Mouse (Mus musculus) urinary bladder, postnatal 14 days (tissue): ENCODE measurements around the gene Gramd1b.

ENCODE experiments used
- DNase-seq: peaks from one replicate; pipeline ENCODE4 v3.0.0; 2021; ENCODE audit warnings: low spot score

Gene Gramd1b

GRCm38 (mm10) chr9:40366795-40367194 lies 164.4 kb downstream of the Gramd1b start:
- no peak for DNase-seq

DNA sequence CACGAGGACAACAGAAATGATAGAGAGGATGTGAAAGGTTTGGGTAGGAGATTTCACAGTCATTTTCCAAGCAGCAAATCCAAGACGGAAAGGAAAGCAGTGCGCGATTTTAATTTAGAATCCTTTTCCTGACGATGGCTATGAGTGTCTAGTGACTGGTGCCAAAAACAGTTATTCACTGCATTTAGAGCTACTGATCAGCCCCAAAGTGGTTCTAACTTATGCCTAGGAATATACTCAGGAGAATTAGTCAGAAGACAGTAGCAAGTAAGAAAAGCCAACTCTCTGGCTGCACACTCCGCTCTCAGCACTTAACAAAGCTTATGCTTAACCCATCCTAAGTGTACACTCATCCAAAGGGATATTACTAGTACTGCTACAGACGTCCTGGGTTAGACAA lies 166.9 kb downstream of the Gramd1b start:
- DNase-seq = no peak

DNA sequence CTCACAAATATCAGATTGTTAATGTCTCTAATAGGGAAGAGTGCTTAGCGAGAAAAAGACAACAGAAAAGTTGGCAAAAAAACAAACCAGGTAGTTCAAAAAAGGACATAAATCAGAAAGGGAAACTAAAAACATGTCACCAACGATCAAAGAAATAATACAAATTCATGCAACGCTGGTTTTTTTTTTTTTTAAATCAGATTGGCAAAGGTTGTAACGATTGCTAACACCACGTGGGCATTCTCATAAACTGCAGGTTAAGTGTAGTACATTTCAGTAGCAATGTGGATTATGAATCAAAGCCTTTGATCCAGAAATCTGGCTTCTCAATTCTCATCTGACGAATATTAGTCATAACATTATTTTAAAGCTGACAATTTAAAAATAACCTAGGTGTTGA lies 169.2 kb downstream of the Gramd1b start:
- DNase-seq = no peak

DNA sequence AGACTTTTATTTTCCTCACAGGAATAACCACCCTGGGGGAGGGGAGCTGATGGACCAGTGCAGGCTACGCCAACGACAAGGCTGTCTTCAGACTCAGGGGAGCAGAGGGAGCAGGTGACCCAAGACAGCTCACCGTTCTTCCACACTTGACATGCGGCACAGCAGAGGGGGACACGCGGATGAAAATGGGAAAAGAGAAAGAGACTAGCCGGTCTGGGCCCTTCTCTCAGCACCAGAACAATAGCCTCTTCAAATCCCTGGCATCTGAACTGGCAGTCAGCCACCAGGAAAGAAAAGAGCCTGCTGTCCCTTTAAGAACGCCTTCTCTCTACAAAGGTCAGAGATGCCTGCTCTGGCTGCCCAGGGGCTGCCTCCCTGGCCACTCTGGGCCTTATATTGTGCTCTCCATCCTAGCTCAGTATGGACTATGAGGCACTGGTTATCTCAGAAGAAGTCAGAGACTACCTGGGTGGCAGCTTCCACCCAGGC lies 172.7 kb downstream of the Gramd1b start:
- DNase-seq = no peak

GRCm38 (mm10) chr9:40356768-40357446 lies 174.3 kb downstream of the Gramd1b start:
- DNase-seq = no peak

- DNase-seq = no peak
These were observed 174.8 kb downstream of the Gramd1b start for GRCm38 (mm10) chr9:40356368-40356767.

DNA sequence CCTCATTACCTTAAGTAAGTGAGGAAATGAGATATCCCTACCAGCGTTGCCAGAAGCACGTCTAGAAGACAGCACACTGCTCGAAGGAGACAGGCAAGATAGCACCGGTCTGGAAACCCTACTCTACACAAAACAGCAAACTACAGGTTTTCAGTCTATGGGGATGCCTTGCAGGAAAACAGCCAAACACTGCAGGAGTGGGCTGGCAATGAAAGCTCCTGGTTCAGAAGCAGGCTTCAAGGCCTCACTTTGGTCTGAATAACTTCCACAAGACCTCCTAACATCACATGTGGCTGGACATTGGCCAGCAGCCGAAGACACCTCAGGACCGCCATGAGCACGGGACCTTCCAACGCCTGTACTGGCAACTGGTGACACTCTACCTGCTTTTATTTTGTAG lies 175.8 kb downstream of the Gramd1b start:
- no peak for DNase-seq

DNA sequence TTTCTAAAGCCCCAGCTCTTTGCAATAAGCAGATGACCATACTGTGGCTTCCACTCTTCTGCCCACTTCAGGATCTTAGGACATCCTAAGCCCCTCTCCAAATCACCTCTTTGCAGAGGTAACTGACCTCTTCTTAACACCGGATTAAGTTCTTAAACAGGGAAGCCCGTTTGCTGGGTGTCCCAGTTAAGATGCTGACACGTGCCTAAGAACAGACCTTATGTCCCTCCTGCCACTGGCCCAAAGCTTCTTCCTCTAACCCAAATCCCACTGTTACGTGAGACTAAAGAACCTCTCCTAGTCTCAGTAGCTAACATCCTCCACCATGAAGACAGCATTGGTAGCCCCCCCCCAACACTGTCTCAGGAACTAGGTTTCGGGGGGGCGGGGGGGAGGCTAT lies 177.6 kb downstream of the Gramd1b start:
- no peak for DNase-seq

GRCm38 (mm10) chr9:40350640-40351039 lies 180.5 kb downstream of the Gramd1b start:
- DNase-seq = peak; percentile 44

GRCm38 (mm10) chr9:40350052-40350451 lies 181.1 kb downstream of the Gramd1b start:
- DNase-seq = no peak

DNA sequence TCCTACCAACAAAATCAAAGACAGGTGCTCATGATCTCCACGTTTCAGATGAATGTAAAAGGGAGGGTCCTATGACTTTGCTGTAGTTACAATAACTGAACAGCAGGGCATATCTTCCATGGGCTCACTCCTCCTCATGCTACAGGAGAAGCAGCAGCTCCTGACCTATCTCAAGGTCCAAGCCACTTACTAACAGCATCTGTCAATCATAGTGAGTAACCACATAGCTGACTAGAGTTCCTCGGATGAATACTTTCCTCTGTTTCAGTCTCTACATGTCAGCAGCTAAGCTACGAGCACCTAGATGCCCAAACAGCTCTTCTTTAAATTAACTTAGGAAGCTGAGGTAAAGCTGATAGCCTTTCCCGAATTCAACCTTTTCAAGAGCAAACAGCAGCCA lies 181.6 kb downstream of the Gramd1b start:
- no peak for DNase-seq

DNA sequence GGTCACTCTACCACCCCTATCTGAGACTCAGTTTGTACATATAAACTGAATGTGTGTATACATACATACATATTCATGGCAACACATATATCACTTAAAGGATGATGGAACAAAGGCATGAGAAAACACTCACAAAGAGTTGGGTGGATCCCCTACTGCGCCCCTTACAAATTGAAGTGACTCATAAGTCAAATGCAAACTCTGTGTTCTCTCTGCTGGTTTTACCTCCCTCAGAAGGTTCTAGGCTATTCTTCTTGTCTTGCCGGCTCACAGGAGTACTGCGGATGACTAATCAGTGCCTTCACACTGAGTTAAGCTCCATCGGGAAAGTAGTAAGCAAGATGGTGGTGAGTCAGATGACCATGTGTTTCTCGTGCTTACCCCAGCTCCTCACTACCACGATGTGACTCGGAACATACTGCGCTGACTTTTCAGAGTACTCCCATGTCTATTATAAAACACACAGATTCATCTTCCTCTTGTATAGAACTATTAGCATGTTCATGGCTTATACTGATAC lies 182.4 kb downstream of the Gramd1b start:
- no peak for DNase-seq

GRCm38 (mm10) chr9:40346232-40346984 lies 184.8 kb downstream of the Gramd1b start:
- peak; percentile 30 for DNase-seq

GRCm38 (mm10) chr9:40345493-40346231 lies 185.5 kb downstream of the Gramd1b start:
- DNase-seq = no peak

GRCm38 (mm10) chr9:40344801-40345492 lies 186.2 kb downstream of the Gramd1b start:
- no peak for DNase-seq

DNA sequence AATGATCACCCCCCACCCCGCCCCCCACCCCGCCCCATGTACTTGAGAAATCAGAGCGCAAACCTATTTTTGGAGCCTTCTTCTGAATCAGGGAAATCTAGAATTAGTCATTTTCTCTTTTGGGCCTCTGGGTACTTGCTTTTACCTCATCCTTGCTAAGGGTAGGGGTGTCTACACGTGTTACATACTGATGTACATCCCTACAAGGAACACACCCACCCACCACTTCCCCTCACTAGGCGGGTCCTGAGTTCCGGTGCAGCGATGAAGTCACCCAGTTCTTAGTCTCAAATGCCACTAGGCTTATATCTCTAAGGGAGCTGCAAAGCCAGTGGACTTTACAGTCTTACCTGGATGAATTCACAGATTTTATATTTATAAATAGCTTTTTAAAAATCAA lies 187.4 kb downstream of the Gramd1b start:
- DNase-seq = no peak

DNA sequence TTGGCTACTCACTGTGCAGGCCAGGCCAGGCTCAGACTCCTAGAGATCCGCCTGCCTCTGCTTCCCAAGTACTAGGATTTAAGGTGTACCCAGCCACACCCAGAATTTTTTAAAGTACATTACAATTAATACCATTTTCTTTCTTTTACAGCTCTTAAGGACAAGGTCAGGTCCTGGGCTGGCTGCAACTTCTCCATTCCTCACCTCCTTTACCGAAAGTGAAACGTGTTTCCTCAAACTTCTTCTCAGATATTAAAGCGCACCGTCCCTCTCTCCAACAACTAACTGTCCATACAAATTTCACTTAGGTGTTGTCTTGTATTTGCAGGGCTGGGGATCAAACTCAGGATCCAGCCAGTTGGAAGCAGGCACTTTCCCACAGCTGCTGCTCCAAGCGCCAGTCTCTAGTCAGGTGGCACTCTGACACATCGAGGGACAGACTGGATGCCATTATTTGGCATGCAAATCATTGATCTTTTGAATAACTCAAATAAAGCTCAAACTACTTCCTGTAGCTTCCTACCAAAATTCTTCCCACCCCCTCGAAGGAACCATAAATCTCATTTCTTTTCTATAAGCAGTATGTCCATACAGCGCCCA lies 188.0 kb downstream of the Gramd1b start:
- DNase-seq = no peak

DNA sequence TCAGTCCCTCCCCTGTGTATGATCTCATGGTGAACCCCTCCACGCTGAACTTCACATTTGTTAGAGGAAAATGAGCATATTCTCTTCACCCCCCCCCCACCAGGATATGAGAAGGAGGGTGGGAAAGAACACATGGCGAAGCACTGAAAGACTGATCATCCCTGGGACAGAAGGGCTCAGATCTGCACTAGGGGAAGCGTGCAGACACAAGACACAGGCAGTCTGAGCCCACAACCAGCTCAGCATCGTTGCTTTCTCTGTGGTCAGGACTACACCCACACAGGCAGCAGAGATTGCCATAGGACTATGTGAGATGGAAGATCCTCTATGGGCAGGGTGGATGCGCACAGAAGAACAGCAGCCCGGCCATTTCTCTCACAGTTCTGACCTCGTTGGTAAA lies 189.1 kb downstream of the Gramd1b start:
- no peak for DNase-seq

GRCm38 (mm10) chr9:40339578-40339977 lies 191.6 kb downstream of the Gramd1b start:
- DNase-seq = no peak

DNA sequence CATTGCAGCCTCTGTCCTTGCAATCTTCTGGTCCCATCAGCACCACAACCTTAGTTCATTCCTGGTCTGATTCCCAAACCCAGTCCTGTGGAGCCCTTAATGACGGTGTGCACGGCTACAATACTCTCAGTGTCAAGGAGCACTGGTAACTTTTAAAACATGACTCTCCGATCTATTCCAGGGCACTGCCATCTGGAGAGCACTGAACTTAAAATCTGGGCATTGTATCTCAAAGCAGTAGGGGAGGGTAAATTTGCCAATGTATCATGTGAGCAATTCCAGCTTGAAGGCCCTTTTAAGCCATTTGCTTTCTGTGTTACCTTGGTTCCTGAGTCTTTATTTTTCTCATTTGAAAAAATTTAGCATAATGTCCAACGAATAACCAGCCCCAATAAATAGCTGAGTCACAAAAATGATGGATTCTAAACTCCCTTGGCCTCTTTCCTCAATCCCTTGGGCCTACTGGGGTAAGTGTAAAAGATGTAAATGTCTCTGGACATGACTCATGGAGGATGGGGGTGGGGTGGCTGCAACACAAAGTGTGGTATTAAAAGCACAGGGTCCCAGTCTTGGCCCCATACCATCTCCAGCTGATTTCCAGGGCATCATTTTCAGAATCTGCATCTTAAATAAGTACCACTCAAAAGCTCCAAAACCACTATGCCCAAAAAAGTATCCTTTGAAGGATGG lies 193.9 kb downstream of the Gramd1b start:
- DNase-seq = no peak

- DNase-seq = peak; percentile 55
These were observed 194.5 kb downstream of the Gramd1b start for GRCm38 (mm10) chr9:40336701-40337100.
